Mouse (Mus musculus) forelimb bud, embryonic 11.5 days (tissue): ENCODE results near the gene Atg4d.
"Not testable (repeated sequence)": the region's sequence is repeated elsewhere in the genome, so short reads cannot be mapped to it uniquely, and the experiment has no call there.

Source experiments
- DNase-seq: peaks from one replicate; pipeline ENCODE4 v3.0.0-alpha.2; 2012; ENCODE audit warnings: low read depth, low spot score

Gene Atg4d

GRCm38 (mm10) chr9:21314367-21315140 lies 49.5 kb downstream of the Atg4d start:
- no peak for DNase-seq

- no peak for DNase-seq
These were observed 50.3 kb downstream of the Atg4d start for GRCm38 (mm10) chr9:21315421-21315820.

- no peak for DNase-seq
These were observed 51.6 kb downstream of the Atg4d start for GRCm38 (mm10) chr9:21316696-21317095.

GRCm38 (mm10) chr9:21318792-21319191 lies 53.7 kb downstream of the Atg4d start:
- no peak for DNase-seq

GRCm38 (mm10) chr9:21319503-21319902 lies 54.4 kb downstream of the Atg4d start:
- DNase-seq, result no peak

- DNase-seq, result no peak
These were observed 55.2 kb downstream of the Atg4d start for GRCm38 (mm10) chr9:21320280-21320618.

- DNase-seq, result peak; percentile 80
These were observed 55.8 kb downstream of the Atg4d start, which contains the start of gene Slc44a2 for GRCm38 (mm10) chr9:21320619-21321512. Slc44a2 (plus strand) TSS chr9:21320698.

- DNase-seq, result no peak
These were observed 56.4 kb downstream of the Atg4d start for GRCm38 (mm10) chr9:21321513-21321835.

- no peak for DNase-seq
These were observed 57.3 kb downstream of the Atg4d start for GRCm38 (mm10) chr9:21322211-21322916.

GRCm38 (mm10) chr9:21322917-21323297 lies 57.8 kb downstream of the Atg4d start:
- DNase-seq, result not testable (repeated sequence)

GRCm38 (mm10) chr9:21324269-21324668 lies 59.2 kb downstream of the Atg4d start:
- DNase-seq, result no peak
